Mouse (Mus musculus): ENCODE measurements at regions not wholly inside any gene's neighbourhood (a gene's known extent, or its start where the extent isn't known, plus 50 kb on each side); places are given as distances from the start of the nearest gene placed in this dataset.
"Not testable (repeated sequence)": the region's sequence is repeated elsewhere in the genome, so short reads cannot be mapped to it uniquely, and the experiment has no call there.

GRCm38 (mm10) chr6:95056222-95056621, 60.8 kb upstream of the Kbtbd8 start:
- TF ChIP-seq HCFC1 (IDR thresholded peaks at IDR 0.05; ENCODE audit: low read depth, low read length) (no peak), TCF12 (IDR thresholded peaks at IDR 0.05; ENCODE audit: low read depth, low read length) (no peak), MYB (IDR thresholded peaks at IDR 0.05; ENCODE audit: low read depth, low read length) (no peak), ZNF384 (IDR thresholded peaks at IDR 0.05; ENCODE audit: low read depth, low read length) (no peak), SIN3A (IDR thresholded peaks at IDR 0.05; ENCODE audit: low read length) (no peak), MEF2A (IDR thresholded peaks at IDR 0.05; ENCODE audit: extremely low read depth, insufficient replicate concordance, low read depth, low read length, poor library complexity, severe bottlenecking) (no peak), ZMIZ1 (IDR thresholded peaks at IDR 0.05; ENCODE audit: low read depth, low read length) (no peak), USF2 (IDR thresholded peaks at IDR 0.05; ENCODE audit: borderline replicate concordance in 1 of 2, insufficient read depth in 1 of 2, low read depth in 1 of 2, low read length in 2 of 2) (no peak), CTCF (IDR thresholded peaks at IDR 0.05 in 2 of 3, conservative IDR thresholded peaks at IDR 0.05 in 1 of 3; ENCODE audit: control insufficient read depth in 1 of 3, insufficient read depth in 1 of 3, low read depth in 2 of 3, low read length in 3 of 3, poor library complexity in 1 of 3, severe bottlenecking in 1 of 3) (no peak), MAX (IDR thresholded peaks at IDR 0.05; ENCODE audit: low read length) (no peak), MYC (IDR thresholded peaks at IDR 0.05; ENCODE audit: low read depth, low read length) (no peak), CHD2 (IDR thresholded peaks at IDR 0.05; ENCODE audit: low read length) (no peak)
- no peaks in the 10 kb centered on the region for H3K36me3 ChIP-seq (ENCODE audit: control insufficient read depth in 1 of 2, insufficient read depth in 2 of 2, low read length in 2 of 2)
- 0 out of 4 replicates have a peak, but pooled peaks cover 0 to 2% of the 10 kb centered on the region in 2 experiments for H3K4me1 ChIP-seq (ENCODE audit: control insufficient read depth in 1 of 2, insufficient read depth in 2 of 2, low read length in 2 of 2)
- no peak overlapping the region for H3K9ac ChIP-seq (ENCODE audit: control insufficient read depth, low read depth, low read length, poor library complexity, severe bottlenecking)
- DNase-seq (ENCODE audit: low read depth, low spot score): no peak
- no peaks in the 10 kb centered on the region for H3K79me2 ChIP-seq (ENCODE audit: control insufficient read depth, insufficient read depth, low read length, poor library complexity)
- no peaks in the 10 kb centered on the region for H3K27me3 ChIP-seq (ENCODE audit: control insufficient read depth in 1 of 2, insufficient read depth in 2 of 2, low read length in 2 of 2)
- no peak overlapping the region for H3K27ac ChIP-seq (ENCODE audit: control insufficient read depth, low read depth, low read length)
- no peaks in the 10 kb centered on the region for H3K9me3 ChIP-seq (replicated peaks; ENCODE audit: insufficient read depth, low read length)
- no peak overlapping the region for H3K4me3 ChIP-seq (ENCODE audit: control insufficient read depth in 1 of 2, insufficient read depth in 1 of 2, low read depth in 2 of 2, low read length in 2 of 2)

- Histone ChIP-seq H3K4me3 (ENCODE audit: control insufficient read depth in 1 of 2, insufficient read depth in 1 of 2, low read depth in 2 of 2, low read length in 2 of 2) (no peak overlapping the region), H3K27ac (ENCODE audit: control insufficient read depth, low read depth, low read length) (no peak overlapping the region), H3K9me3 (replicated peaks; ENCODE audit: insufficient read depth, low read length) (no peaks in the 10 kb centered on the region), H3K79me2 (ENCODE audit: control insufficient read depth, insufficient read depth, low read length, poor library complexity) (no peaks in the 10 kb centered on the region), H3K9ac (ENCODE audit: control insufficient read depth, low read depth, low read length, poor library complexity, severe bottlenecking) (no peak overlapping the region), H3K36me3 (ENCODE audit: control insufficient read depth in 1 of 2, insufficient read depth in 2 of 2, low read length in 2 of 2) (no peaks in the 10 kb centered on the region), H3K27me3 (ENCODE audit: control insufficient read depth in 1 of 2, insufficient read depth in 2 of 2, low read length in 2 of 2) (no peaks in the 10 kb centered on the region; a peak in 1 of 4 replicates), H3K4me1 (ENCODE audit: control insufficient read depth in 1 of 2, insufficient read depth in 2 of 2, low read length in 2 of 2) (0 out of 4 replicates have a peak, but pooled peaks cover 0 to 2% of the 10 kb centered on the region in 2 experiments)
- TF ChIP-seq POLR2AphosphoS2 (IDR thresholded peaks at IDR 0.05; ENCODE audit: low read length): no peak
- no peak for TF ChIP-seq ETS1 (IDR thresholded peaks at IDR 0.05; ENCODE audit: low read depth, low read length)
- no peak for TF ChIP-seq MYB (IDR thresholded peaks at IDR 0.05; ENCODE audit: low read depth, low read length)
- no peak for TF ChIP-seq CTCF (IDR thresholded peaks at IDR 0.05 in 2 of 3, conservative IDR thresholded peaks at IDR 0.05 in 1 of 3; ENCODE audit: control insufficient read depth in 1 of 3, insufficient read depth in 1 of 3, low read depth in 2 of 3, low read length in 3 of 3, poor library complexity in 1 of 3, severe bottlenecking in 1 of 3)
- no peak for TF ChIP-seq POLR2AphosphoS5 (IDR thresholded peaks at IDR 0.05; ENCODE audit: borderline replicate concordance, low read depth, low read length)
- peak; percentile 14 for DNase-seq (ENCODE audit: low read depth, low spot score)
These were observed 63.2 kb upstream of the Kbtbd8 start for GRCm38 (mm10) chr6:95053717-95054382.

- not testable (repeated sequence) for H3K9ac ChIP-seq (ENCODE audit: control insufficient read depth, low read depth, low read length, poor library complexity, severe bottlenecking); H3K36me3 ChIP-seq (ENCODE audit: control insufficient read depth in 1 of 2, insufficient read depth in 2 of 2, low read length in 2 of 2); H3K27ac ChIP-seq (ENCODE audit: control insufficient read depth, low read depth, low read length); H3K9me3 ChIP-seq (replicated peaks; ENCODE audit: insufficient read depth, low read length); H3K27me3 ChIP-seq (ENCODE audit: control insufficient read depth in 1 of 2, insufficient read depth in 2 of 2, low read length in 2 of 2); H3K4me3 ChIP-seq (ENCODE audit: control insufficient read depth in 1 of 2, insufficient read depth in 1 of 2, low read depth in 2 of 2, low read length in 2 of 2); H3K4me1 ChIP-seq (ENCODE audit: control insufficient read depth in 1 of 2, insufficient read depth in 2 of 2, low read length in 2 of 2); H3K79me2 ChIP-seq (ENCODE audit: control insufficient read depth, insufficient read depth, low read length, poor library complexity); DNase-seq (ENCODE audit: low read depth, low spot score)
These were observed 75.7 kb upstream of the Kbtbd8 start for GRCm38 (mm10) chr6:95041351-95041750.
